15 mouse cellular contexts compared by ENCODE assay signal in the genomic region with DNA sequence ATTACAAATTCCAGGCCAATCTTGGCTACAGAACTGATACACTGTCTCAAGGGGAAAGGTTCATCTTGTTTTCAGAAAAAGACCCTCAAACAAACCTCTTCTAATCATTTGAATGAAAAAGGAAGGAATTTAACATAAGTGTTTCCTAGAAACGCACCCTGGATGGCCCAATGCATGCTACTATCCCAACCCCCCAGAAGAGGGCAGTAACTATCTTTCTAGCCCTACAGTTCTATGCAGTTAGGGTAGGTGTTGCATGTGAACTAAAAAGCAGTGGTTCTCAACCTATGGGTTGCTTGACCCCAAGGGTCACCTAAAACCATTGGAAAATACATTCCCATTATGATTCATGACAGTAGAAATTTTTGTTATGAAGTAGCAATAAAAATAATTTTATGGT. TPM values are rescaled to one million over a fixed set of nuclear protein-coding genes. Genes with fewer than 3 reads are reported as not detected.
DNase-seq lines count a peak whose midpoint lies in the region; ATAC-seq and TF ChIP-seq lines count a peak whose summit lies in the region.
"Had no signal": no experiment of that assay in that cellular context is flagged by ENCODE, and none has a peak within 500 bp of the region (broad histone marks: within the 10 kb centered on the region; RNA-seq: fewer than 3 reads in every experiment).

No protein-coding gene starts in this region.

- no peak overlapping the region for H3K4me2 ChIP-seq in hindbrain, postnatal 0 days (ENCODE audit: low read depth, low read length)
- H3K4me2 ChIP-seq in lung, postnatal 0 days (replicated peaks; ENCODE audit: low read depth, low read length), result no peak overlapping the region
- H3K4me2 ChIP-seq: embryonic facial prominence, embryonic 13.5 days; heart, embryonic 11.5 days; limb, embryonic 12.5 days; neural tube, embryonic 13.5 days had no signal

- H3K27me3 ChIP-seq in hindbrain, postnatal 0 days (ENCODE audit: insufficient read depth, low read length), result no peaks in the 10 kb centered on the region
- H3K27me3 ChIP-seq in hindbrain, embryonic 10.5 days (ENCODE audit: insufficient read depth, poor library complexity, severe bottlenecking), result no peaks in the 10 kb centered on the region
- no peaks in the 10 kb centered on the region for H3K27me3 ChIP-seq in lung, postnatal 0 days (replicated peaks; ENCODE audit: insufficient read depth, low read length)
- H3K27me3 ChIP-seq: embryonic facial prominence, embryonic 13.5 days; limb, embryonic 12.5 days; neural tube, embryonic 13.5 days had no signal

- no peaks in the 10 kb centered on the region for H3K4me1 ChIP-seq in hindbrain, postnatal 0 days (ENCODE audit: insufficient read depth, low read length)
- no peaks in the 10 kb centered on the region for H3K4me1 ChIP-seq in hindbrain, embryonic 10.5 days (replicated peaks)
- H3K4me1 ChIP-seq in lung, postnatal 0 days (ENCODE audit: insufficient read depth, low read depth, low read length), result no peaks in the 10 kb centered on the region
- H3K4me1 ChIP-seq in lung, adult 2 months (ENCODE audit: control insufficient read depth, insufficient read depth, low read length), result no peaks in the 10 kb centered on the region
- H3K4me1 ChIP-seq: embryonic facial prominence, embryonic 13.5 days; limb, embryonic 12.5 days; neural tube, embryonic 13.5 days had no signal

- DNase-seq in hindbrain, postnatal 0 days (ENCODE audit: low spot score), result no peak
- DNase-seq in hindbrain, embryonic 10.5 days (ENCODE audit: low spot score), result no peak
- DNase-seq in lung, postnatal 0 days (ENCODE audit: low spot score), result peak; percentile 31
- no peak for DNase-seq in lung, adult 2 months
- peak; percentile 11 for DNase-seq in brain, embryonic 14.5 days (ENCODE audit: low read depth)
- peak; percentile 0 for DNase-seq in retina, postnatal 1 day
- no peak for DNase-seq in spleen, adult 12 weeks (ENCODE audit: low spot score)
- DNase-seq in urinary bladder, postnatal 14 days (ENCODE audit: low spot score), result no peak
- DNase-seq: right cerebral cortex, postnatal 4 days; thymus, adult 2 months had no signal

- 52% methylated on average over 1 of the region's 1 CpGs for WGBS in hindbrain, postnatal 0 days
- WGBS in hindbrain, embryonic 10.5 days, result 32% methylated on average over 1 of the region's 1 CpGs
- WGBS in lung, postnatal 0 days, result 36% methylated on average over 1 of the region's 1 CpGs
- WGBS in lung, adult 2 months, result 32% methylated on average over 1 of the region's 1 CpGs

- H3K9ac ChIP-seq in hindbrain, postnatal 0 days (replicated peaks; ENCODE audit: low read length), result no peak overlapping the region
- H3K9ac ChIP-seq in lung, postnatal 0 days (replicated peaks; ENCODE audit: low read depth), result no peak overlapping the region
- H3K9ac ChIP-seq: embryonic facial prominence, embryonic 13.5 days; limb, embryonic 12.5 days; neural tube, embryonic 13.5 days had no signal

- peak; percentile 31 for TF ChIP-seq CTCF in hindbrain, postnatal 0 days (IDR thresholded peaks at IDR 0.05; ENCODE audit: low read depth)
- TF ChIP-seq CTCF in lung, postnatal 0 days (IDR thresholded peaks at IDR 0.05), result peak; percentile 66
- TF ChIP-seq CTCF in lung, adult 2 months (IDR thresholded peaks at IDR 0.05; ENCODE audit: insufficient read depth, low read length), result no peak
- TF ChIP-seq CTCF in brain, embryonic 14.5 days (IDR thresholded peaks at IDR 0.05; ENCODE audit: borderline replicate concordance, extremely low read depth, insufficient read depth, insufficient read length), result peak; percentile 16; the same call in 1 of the 2 replicates

- H3K27ac ChIP-seq in hindbrain, postnatal 0 days, result no peak overlapping the region
- H3K27ac ChIP-seq in hindbrain, embryonic 10.5 days, result no peak overlapping the region
- no peak overlapping the region for H3K27ac ChIP-seq in lung, postnatal 0 days (ENCODE audit: low read length)
- H3K27ac ChIP-seq: embryonic facial prominence, embryonic 13.5 days; limb, embryonic 12.5 days; neural tube, embryonic 13.5 days had no signal

- H3K4me3 ChIP-seq in hindbrain, postnatal 0 days (ENCODE audit: low read length), result no peak overlapping the region
- no peak overlapping the region for H3K4me3 ChIP-seq in hindbrain, embryonic 10.5 days
- H3K4me3 ChIP-seq in lung, postnatal 0 days (ENCODE audit: low read depth, low read length), result no peak overlapping the region
- H3K4me3 ChIP-seq in lung, adult 2 months (replicated peaks; ENCODE audit: extremely low read depth, low read depth, low read length), result no peak overlapping the region
- H3K4me3 ChIP-seq: embryonic facial prominence, embryonic 13.5 days; limb, embryonic 12.5 days; neural tube, embryonic 13.5 days had no signal

- H3K9me3 ChIP-seq in hindbrain, postnatal 0 days (ENCODE audit: low read length), result no peaks in the 10 kb centered on the region
- H3K9me3 ChIP-seq in hindbrain, embryonic 10.5 days, result no peaks in the 10 kb centered on the region
- no peaks in the 10 kb centered on the region for H3K9me3 ChIP-seq in lung, postnatal 0 days (ENCODE audit: low read length)
- H3K9me3 ChIP-seq: embryonic facial prominence, embryonic 13.5 days; limb, embryonic 12.5 days; neural tube, embryonic 13.5 days had no signal

- no peaks in the 10 kb centered on the region for H3K36me3 ChIP-seq in hindbrain, postnatal 0 days (ENCODE audit: insufficient read depth, low read length)
- no peaks in the 10 kb centered on the region for H3K36me3 ChIP-seq in hindbrain, embryonic 10.5 days
- no peaks in the 10 kb centered on the region for H3K36me3 ChIP-seq in lung, postnatal 0 days (ENCODE audit: insufficient read depth, low read length)
- H3K36me3 ChIP-seq: embryonic facial prominence, embryonic 13.5 days; limb, embryonic 12.5 days; neural tube, embryonic 13.5 days had no signal

- ATAC-seq in hindbrain, postnatal 0 days, result no peak
- ATAC-seq in lung, postnatal 0 days, result 0 out of 2 replicates have a peak, but pooled peaks have one; percentile 48

- TF ChIP-seq POLR2A in lung, adult 2 months (IDR thresholded peaks at IDR 0.05; ENCODE audit: borderline replicate concordance, extremely low read depth, low read depth, low read length), result no peak
- no peak for TF ChIP-seq POLR2A in brain, embryonic 14.5 days (IDR thresholded peaks at IDR 0.05; ENCODE audit: borderline replicate concordance, extremely low read depth, insufficient read depth, insufficient read length, poor library complexity, severe bottlenecking)

- TF ChIP-seq EP300 in lung, postnatal 0 days (IDR thresholded peaks at IDR 0.05), result no peak

RNA-seq across cellular contexts. Expression of a gene that starts 3.5 kb away (rescaled TPM):
- 0.07 and 0.10 TPM in 2 replicates for total RNA-seq in hindbrain, postnatal 0 days (2014; rRNA removed)
- polyA plus RNA-seq in hindbrain, postnatal 0 days (2015; fragmentation: Nextera tagmentation; extraction: Ambion mirVana), result 0.20 and 0.29 TPM in 2 replicates
- polyA plus RNA-seq in hindbrain, embryonic 10.5 days (2016; fragmentation: Nextera tagmentation; extraction: Ambion mirVana), result 0.05 TPM in 1 of 2 replicates, not detected in the other
- 0.07 and 0.08 TPM in 2 replicates for polyA plus RNA-seq in lung, postnatal 0 days (2015; fragmentation: Nextera tagmentation; extraction: Ambion mirVana)
- 0.03 and 0.04 TPM in 2 replicates for polyA plus RNA-seq in lung, adult 2 months (2012; rRNA removed)
- polyA plus RNA-seq in brain, embryonic 14.5 days (2012; rRNA removed), result 0.08 and 0.23 TPM in 2 replicates
- total RNA-seq: megakaryocyte, adult 5-6 weeks had no signal
- polyA plus RNA-seq: thymus, adult 2 months had no signal

Comparison
In these comparisons a context has a peak if more than half of its experiments do, and no peak if none do; other contexts are left out.
1. DNase-seq: peak in lung, postnatal 0 days (single experiment), brain, embryonic 14.5 days (single experiment) and retina, postnatal 1 day (single experiment); none in hindbrain, postnatal 0 days (single experiment), hindbrain, embryonic 10.5 days (single experiment), lung, adult 2 months (single experiment), spleen, adult 12 weeks (single experiment) and urinary bladder, postnatal 14 days (single experiment).